Mouse (Mus musculus) ES-E14 (cell line): ENCODE results near the gene Nsun7.

Experiments
- CHD2 ChIP-seq: IDR thresholded peaks from 2 replicates; pipeline ENCODE4 v1.6.1; 2014; ENCODE audit warnings: mild to moderate bottlenecking, low read depth, low read length, inconsistent platforms
- HCFC1 ChIP-seq: IDR thresholded peaks from 2 replicates; pipeline ENCODE4 v1.6.1; 2012; ENCODE audit warnings: low read length, inconsistent platforms, borderline replicate concordance; ENCODE audit not compliant: insufficient read depth
- MAFK ChIP-seq: IDR thresholded peaks from 2 replicates; pipeline ENCODE4 v1.6.1; 2014; ENCODE audit warnings: mild to moderate bottlenecking, low read depth, low read length, inconsistent platforms; ENCODE audit not compliant: insufficient read depth
- ZNF384 ChIP-seq: IDR thresholded peaks from 2 replicates; pipeline ENCODE4 v1.6.1; 2012; ENCODE audit warnings: low read depth, low read length, inconsistent platforms

- no peak for TF ChIP-seq CHD2
- TF ChIP-seq ZNF384, result no peak
- no peak for TF ChIP-seq MAFK
- no peak for TF ChIP-seq HCFC1
Measured at GRCm38 (mm10) chr5:66219692-66220091, 40.0 kb upstream of the Nsun7 start.
